24 mouse cellular contexts compared by ENCODE assay signal in the genomic region with DNA sequence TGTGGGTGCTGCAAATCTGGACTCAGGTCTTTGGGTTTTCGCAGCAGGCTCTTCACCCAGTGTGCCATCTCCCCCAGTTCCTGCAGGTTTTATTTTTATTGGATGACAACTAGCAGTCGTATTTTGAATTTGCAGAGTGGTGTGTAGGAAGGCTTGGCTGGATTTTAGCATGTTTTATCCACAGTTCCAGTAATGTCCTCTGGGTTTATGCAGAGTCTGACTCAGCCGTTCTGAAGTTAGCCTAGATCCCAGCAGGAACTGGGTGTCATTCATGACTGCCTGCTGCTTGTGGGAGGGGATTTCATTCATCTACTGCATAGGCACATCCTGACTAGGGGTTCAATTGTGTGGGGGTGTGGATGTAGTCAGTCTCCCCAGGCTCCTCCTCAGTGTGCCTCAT. TPM values are rescaled to one million over a fixed set of nuclear protein-coding genes. Genes with fewer than 3 reads are reported as not detected.
DNase-seq lines count a peak whose midpoint lies in the region; ATAC-seq and TF ChIP-seq lines count a peak whose summit lies in the region.
"Had no signal": no experiment of that assay in that cellular context is flagged by ENCODE, and none has a peak within 500 bp of the region (broad histone marks: within the 10 kb centered on the region; RNA-seq: fewer than 3 reads in every experiment).

No protein-coding gene starts in this region.

- no peak overlapping the region for H3K4me3 ChIP-seq in forebrain, postnatal 0 days (ENCODE audit: low read depth, low read length)
- H3K4me3 ChIP-seq in forebrain, embryonic 14.5 days (ENCODE audit: low read depth, low read length): no peak overlapping the region
- no peak overlapping the region for H3K4me3 ChIP-seq in intestine, embryonic 16.5 days (ENCODE audit: low read length)
- H3K4me3 ChIP-seq in forebrain, embryonic 11.5 days (ENCODE audit: low read depth, low read length): no peak overlapping the region
- H3K4me3 ChIP-seq: embryonic facial prominence, embryonic 10.5 days; erythroblast, embryonic 14.5 days; heart, embryonic 12.5 days; limb, embryonic 13.5 days; megakaryocyte, embryonic 14.5 days had no signal

- H3K4me2 ChIP-seq in forebrain, postnatal 0 days (ENCODE audit: low read depth): no peak overlapping the region
- no peak overlapping the region for H3K4me2 ChIP-seq in forebrain, embryonic 14.5 days (ENCODE audit: low read length)
- no peak overlapping the region for H3K4me2 ChIP-seq in intestine, embryonic 16.5 days (ENCODE audit: low read depth, low read length)
- H3K4me2 ChIP-seq in forebrain, embryonic 11.5 days (ENCODE audit: low read depth, low read length, severe bottlenecking): no peak overlapping the region
- H3K4me2 ChIP-seq: heart, embryonic 12.5 days; limb, embryonic 13.5 days had no signal

- DNase-seq in forebrain, postnatal 0 days: no peak
- no peak for DNase-seq in forebrain, embryonic 14.5 days (ENCODE audit: low spot score)
- DNase-seq in left cerebral cortex, adult 11 months (ENCODE audit: low spot score): peak; percentile 48
- no peak for DNase-seq in left cerebral cortex, postnatal 10 days (ENCODE audit: extremely low spot score in 1 of 2, low spot score in 2 of 2)
- peak; percentile 74 to 75 for DNase-seq in frontal cortex, postnatal 36 days (ENCODE audit: low spot score in 2 of 2)
- peak; percentile 42 to 69 for DNase-seq in right cerebral cortex, postnatal 10 days (ENCODE audit: low spot score in 2 of 2)
- DNase-seq in forebrain, embryonic 11.5 days (ENCODE audit: low spot score): no peak
- DNase-seq: adrenal gland, postnatal 10 days; cerebellum, adult 11-12 months; cerebellum, postnatal 36 days; heart, postnatal 4 days; kidney, adult 8-10 months; kidney, postnatal 36 days; lung, postnatal 10 days had no signal

- intact Hi-C loops in left cerebral cortex, postnatal 10 days (cut with DNase I): no loop called here

- no peaks in the 10 kb centered on the region for H3K27me3 ChIP-seq in forebrain, postnatal 0 days (ENCODE audit: insufficient read depth, low read length)
- H3K27me3 ChIP-seq in forebrain, embryonic 14.5 days (replicated peaks; ENCODE audit: control insufficient read depth, insufficient read depth, low read length): no peaks in the 10 kb centered on the region
- no peaks in the 10 kb centered on the region for H3K27me3 ChIP-seq in intestine, embryonic 16.5 days (replicated peaks; ENCODE audit: control insufficient read depth, insufficient read depth, low read length)
- no peaks in the 10 kb centered on the region for H3K27me3 ChIP-seq in forebrain, embryonic 11.5 days (ENCODE audit: control insufficient read depth, insufficient read depth, low read length)
- H3K27me3 ChIP-seq: CH12.LX; heart, embryonic 12.5 days; limb, embryonic 13.5 days had no signal

- H3K4me1 ChIP-seq in forebrain, postnatal 0 days (ENCODE audit: insufficient read depth): no peaks in the 10 kb centered on the region
- no peaks in the 10 kb centered on the region for H3K4me1 ChIP-seq in forebrain, embryonic 14.5 days (ENCODE audit: control insufficient read depth, insufficient read depth, low read length)
- no peaks in the 10 kb centered on the region for H3K4me1 ChIP-seq in intestine, embryonic 16.5 days (ENCODE audit: control insufficient read depth, insufficient read depth, low read length)
- peaks cover 3% of the 10 kb centered on the region; the same call in 1 of the 2 replicates for H3K4me1 ChIP-seq in forebrain, embryonic 11.5 days (replicated peaks; ENCODE audit: control insufficient read depth, insufficient read depth, low read length)
- H3K4me1 ChIP-seq: megakaryocyte, embryonic 14.5 days had no signal

- H3K9me3 ChIP-seq in forebrain, postnatal 0 days (ENCODE audit: low read length): no peaks in the 10 kb centered on the region
- no peaks in the 10 kb centered on the region for H3K9me3 ChIP-seq in forebrain, embryonic 14.5 days (replicated peaks; ENCODE audit: control insufficient read depth, low read length)
- no peaks in the 10 kb centered on the region for H3K9me3 ChIP-seq in intestine, embryonic 16.5 days (ENCODE audit: control insufficient read depth, low read length)
- no peaks in the 10 kb centered on the region for H3K9me3 ChIP-seq in forebrain, embryonic 11.5 days (ENCODE audit: control insufficient read depth, low read length)
- H3K9me3 ChIP-seq: embryonic facial prominence, embryonic 10.5 days; heart, embryonic 12.5 days; limb, embryonic 13.5 days had no signal

- ATAC-seq in forebrain, postnatal 0 days: no peak; the same call in 1 of the 2 replicates
- ATAC-seq in forebrain, embryonic 14.5 days: no peak
- no peak for ATAC-seq in intestine, embryonic 16.5 days
- ATAC-seq in forebrain, embryonic 11.5 days (replicated peaks; ENCODE audit: low FRiP score): no peak
- ATAC-seq: midbrain, embryonic 16.5 days had no signal

- H3K27ac ChIP-seq in forebrain, postnatal 0 days (ENCODE audit: low read depth, low read length): no peak overlapping the region
- no peak overlapping the region for H3K27ac ChIP-seq in forebrain, embryonic 14.5 days (ENCODE audit: low read depth, low read length)
- no peak overlapping the region for H3K27ac ChIP-seq in intestine, embryonic 16.5 days (ENCODE audit: low read length)
- H3K27ac ChIP-seq in forebrain, embryonic 11.5 days (ENCODE audit: low read depth, low read length): no peak overlapping the region
- H3K27ac ChIP-seq: embryonic facial prominence, embryonic 10.5 days; limb, embryonic 13.5 days; liver, embryonic 14.5 days had no signal

- TF ChIP-seq CTCF in forebrain, postnatal 0 days (IDR thresholded peaks at IDR 0.05; ENCODE audit: low read depth): 0 out of 2 replicates have a peak, but pooled peaks have one; percentile 7

- no peaks in the 10 kb centered on the region for H3K36me3 ChIP-seq in forebrain, postnatal 0 days (ENCODE audit: insufficient read depth)
- H3K36me3 ChIP-seq in forebrain, embryonic 14.5 days (ENCODE audit: control insufficient read depth, insufficient read depth, low read length): no peaks in the 10 kb centered on the region; the same call in 1 of the 2 replicates
- no peaks in the 10 kb centered on the region for H3K36me3 ChIP-seq in intestine, embryonic 16.5 days (ENCODE audit: control insufficient read depth, insufficient read depth, low read length)
- no peaks in the 10 kb centered on the region for H3K36me3 ChIP-seq in forebrain, embryonic 11.5 days (ENCODE audit: control insufficient read depth, insufficient read depth, low read length)

- WGBS in forebrain, postnatal 0 days: 65% methylated on average over 3 of the region's 3 CpGs
- WGBS in forebrain, embryonic 14.5 days: 64% methylated on average over 3 of the region's 3 CpGs
- WGBS in intestine, embryonic 16.5 days: 59% methylated on average over 3 of the region's 3 CpGs
- WGBS in forebrain, embryonic 11.5 days: 69% methylated on average over 3 of the region's 3 CpGs

- no peak overlapping the region for H3K9ac ChIP-seq in forebrain, postnatal 0 days
- no peak overlapping the region for H3K9ac ChIP-seq in forebrain, embryonic 14.5 days (ENCODE audit: low read length)
- no peak overlapping the region for H3K9ac ChIP-seq in intestine, embryonic 16.5 days (ENCODE audit: low read depth, low read length)
- H3K9ac ChIP-seq in forebrain, embryonic 11.5 days (ENCODE audit: low read length): no peak overlapping the region
- H3K9ac ChIP-seq: heart, embryonic 12.5 days; limb, embryonic 13.5 days; liver, embryonic 14.5 days had no signal

RNA-seq across cellular contexts. Expression of a gene that starts 16.0 kb away (rescaled TPM):
- total RNA-seq in forebrain, postnatal 0 days (2014; rRNA removed): 12.3 and 15.2 TPM in 2 replicates
- polyA plus RNA-seq in forebrain, postnatal 0 days (2015; fragmentation: Nextera tagmentation; extraction: Ambion mirVana): 2.5 and 3.5 TPM in 2 replicates
- 3.6 and 4.4 TPM in 2 replicates for polyA plus RNA-seq in forebrain, embryonic 14.5 days (2014; fragmentation: Nextera tagmentation; extraction: Ambion mirVana)
- total RNA-seq in left cerebral cortex, postnatal 10 days (2021): 10 to 100 TPM; 20.5 to 22.8 TPM
- 4.2 and 4.7 TPM in 2 replicates for polyA plus RNA-seq in intestine, embryonic 16.5 days (2015; fragmentation: Nextera tagmentation; extraction: Ambion mirVana)
- polyA plus RNA-seq in forebrain, embryonic 11.5 days (2014; fragmentation: Nextera tagmentation; extraction: Ambion mirVana): 2.9 and 4.2 TPM in 2 replicates
- total RNA-seq: granulocyte monocyte progenitor cell, adult 5-6 weeks had no signal

Comparison
In these comparisons a context has a peak if more than half of its experiments do, and no peak if none do; other contexts are left out.
1. DNase-seq: peak in left cerebral cortex, adult 11 months (single experiment), frontal cortex, postnatal 36 days (2 of 2) and right cerebral cortex, postnatal 10 days (2 of 2); none in forebrain, postnatal 0 days (single experiment), forebrain, embryonic 14.5 days (single experiment), left cerebral cortex, postnatal 10 days (0 of 2) and forebrain, embryonic 11.5 days (single experiment).